Comparison of ENCODE assay signal across 7 mouse cellular contexts in genomic region chr19:4810746-4811062, GRCm38 (mm10). TPM values are rescaled to one million over a fixed set of nuclear protein-coding genes. Genes with fewer than 3 reads are reported as not detected.
DNase-seq lines count a peak whose midpoint lies in the region; ATAC-seq and TF ChIP-seq lines count a peak whose summit lies in the region.

No protein-coding gene starts in this region.

- peak overlapping the region; percentile 97 for H3K4me2 ChIP-seq in lung, embryonic 14.5 days
- peak overlapping the region; percentile 64 for H3K4me2 ChIP-seq in embryonic facial prominence, embryonic 15.5 days (replicated peaks)
- peak overlapping the region; percentile 86 for H3K4me2 ChIP-seq in intestine, embryonic 16.5 days (ENCODE audit: low read depth, low read length)
- H3K4me2 ChIP-seq in neural tube, embryonic 15.5 days = peak overlapping the region; percentile 85

- H3K27ac ChIP-seq in lung, embryonic 14.5 days (ENCODE audit: low read depth) = peak overlapping the region; percentile 97
- peak overlapping the region; percentile 97 for H3K27ac ChIP-seq in embryonic facial prominence, embryonic 15.5 days (replicated peaks)
- H3K27ac ChIP-seq in intestine, embryonic 16.5 days (ENCODE audit: low read length) = peak overlapping the region; percentile 96
- peak overlapping the region; percentile 94 for H3K27ac ChIP-seq in neural tube, embryonic 15.5 days (replicated peaks)

- H3K27me3 ChIP-seq in lung, embryonic 14.5 days (ENCODE audit: insufficient read depth, low read length) = no peaks in the 10 kb centered on the region
- H3K27me3 ChIP-seq in embryonic facial prominence, embryonic 15.5 days = no peaks in the 10 kb centered on the region
- H3K27me3 ChIP-seq in intestine, embryonic 16.5 days (replicated peaks; ENCODE audit: control insufficient read depth, insufficient read depth, low read length) = no peaks in the 10 kb centered on the region
- no peaks in the 10 kb centered on the region for H3K27me3 ChIP-seq in neural tube, embryonic 15.5 days (replicated peaks)

- H3K4me1 ChIP-seq in lung, embryonic 14.5 days (ENCODE audit: insufficient read depth) = peaks cover 15% of the 10 kb centered on the region; the same call in 1 of the 2 replicates
- H3K4me1 ChIP-seq in embryonic facial prominence, embryonic 15.5 days = peaks cover 23% of the 10 kb centered on the region
- peaks cover 20% of the 10 kb centered on the region for H3K4me1 ChIP-seq in intestine, embryonic 16.5 days (ENCODE audit: control insufficient read depth, insufficient read depth, low read length)
- peaks cover 31% of the 10 kb centered on the region for H3K4me1 ChIP-seq in neural tube, embryonic 15.5 days

- intact Hi-C loops in left cerebral cortex, postnatal 36 days (cut with DNase I) = loop anchor here (1.0 to 2.0 kb wide), 2 partner anchors 29 to 54 kb away; partner anchors contain the start of genes Ccdc87, Ccs and Rbm4b

- ATAC-seq in lung, embryonic 14.5 days (ENCODE audit: insufficient read depth) = no peak
- no peak for ATAC-seq in embryonic facial prominence, embryonic 15.5 days (ENCODE audit: insufficient number of reproducible peaks, low FRiP score, low TSS enrichment, low read depth)
- ATAC-seq in intestine, embryonic 16.5 days = no peak
- no peak for ATAC-seq in neural tube, embryonic 15.5 days (ENCODE audit: low FRiP score)

- peak overlapping the region; percentile 89 for H3K4me3 ChIP-seq in lung, embryonic 14.5 days (ENCODE audit: low read depth, low read length)
- peak overlapping the region; percentile 93 for H3K4me3 ChIP-seq in embryonic facial prominence, embryonic 15.5 days (replicated peaks)
- peak overlapping the region; percentile 96 for H3K4me3 ChIP-seq in intestine, embryonic 16.5 days (ENCODE audit: low read length)
- peak overlapping the region; percentile 87 for H3K4me3 ChIP-seq in neural tube, embryonic 15.5 days (replicated peaks)

- no peak for DNase-seq in lung, embryonic 14.5 days
- no peak for DNase-seq in lung, postnatal 10 days
- DNase-seq in urinary bladder, postnatal 25 days (ENCODE audit: low spot score) = no peak
- no peak for DNase-seq in left cerebral cortex, postnatal 36 days (ENCODE audit: low spot score in 2 of 2)

- WGBS in lung, embryonic 14.5 days = under 1% methylated on average over 17 of the region's 17 CpGs
- under 1% methylated on average over 17 of the region's 17 CpGs for WGBS in embryonic facial prominence, embryonic 15.5 days
- WGBS in intestine, embryonic 16.5 days = under 1% methylated on average over 17 of the region's 17 CpGs
- WGBS in neural tube, embryonic 15.5 days = 0% methylated on average over 17 of the region's 17 CpGs

- H3K9me3 ChIP-seq in lung, embryonic 14.5 days (ENCODE audit: low read depth, low read length) = no peaks in the 10 kb centered on the region
- H3K9me3 ChIP-seq in embryonic facial prominence, embryonic 15.5 days (replicated peaks) = no peaks in the 10 kb centered on the region
- no peaks in the 10 kb centered on the region for H3K9me3 ChIP-seq in intestine, embryonic 16.5 days (ENCODE audit: control insufficient read depth, low read length)
- no peaks in the 10 kb centered on the region for H3K9me3 ChIP-seq in neural tube, embryonic 15.5 days (replicated peaks)

- no peaks in the 10 kb centered on the region for H3K36me3 ChIP-seq in lung, embryonic 14.5 days (ENCODE audit: insufficient read depth)
- H3K36me3 ChIP-seq in embryonic facial prominence, embryonic 15.5 days = no peaks in the 10 kb centered on the region
- H3K36me3 ChIP-seq in intestine, embryonic 16.5 days (ENCODE audit: control insufficient read depth, insufficient read depth, low read length) = no peaks in the 10 kb centered on the region
- H3K36me3 ChIP-seq in neural tube, embryonic 15.5 days = no peaks in the 10 kb centered on the region

- no peak for TF ChIP-seq CTCF in lung, embryonic 14.5 days (IDR thresholded peaks at IDR 0.05; ENCODE audit: low read depth)

- peak overlapping the region; percentile 69 for H3K9ac ChIP-seq in lung, embryonic 14.5 days
- peak overlapping the region; percentile 70 for H3K9ac ChIP-seq in embryonic facial prominence, embryonic 15.5 days
- peak overlapping the region; percentile 87 for H3K9ac ChIP-seq in intestine, embryonic 16.5 days (ENCODE audit: low read depth, low read length)
- peak overlapping the region; percentile 79 for H3K9ac ChIP-seq in neural tube, embryonic 15.5 days (replicated peaks)

RNA-seq across cellular contexts. Expression of gene Gm21992, which starts 0.7 kb away (rescaled TPM):
- 20.5 and 25.3 TPM in 2 replicates for polyA plus RNA-seq in lung, embryonic 14.5 days (2014; fragmentation: Nextera tagmentation; extraction: Ambion mirVana)
- 30.9 and 36.3 TPM in 2 replicates for polyA plus RNA-seq in embryonic facial prominence, embryonic 15.5 days (2015; fragmentation: Nextera tagmentation; extraction: Ambion mirVana)
- 29.4 and 30.1 TPM in 2 replicates for polyA plus RNA-seq in intestine, embryonic 16.5 days (2015; fragmentation: Nextera tagmentation; extraction: Ambion mirVana)
- polyA plus RNA-seq in neural tube, embryonic 15.5 days (2015; fragmentation: Nextera tagmentation; extraction: Ambion mirVana) = 14.8 and 20.1 TPM in 2 replicates
- 10 to 100 TPM; 17.6 to 23.7 TPM for total RNA-seq in left cerebral cortex, postnatal 36 days (2021)

RNA-seq across cellular contexts. Expression of gene Rbm14, which starts 0.7 kb away (rescaled TPM):
- polyA plus RNA-seq in lung, embryonic 14.5 days (2014; fragmentation: Nextera tagmentation; extraction: Ambion mirVana) = 95.8 and 101 TPM in 2 replicates
- polyA plus RNA-seq in embryonic facial prominence, embryonic 15.5 days (2015; fragmentation: Nextera tagmentation; extraction: Ambion mirVana) = 74.1 and 74.5 TPM in 2 replicates
- 73.1 and 77.0 TPM in 2 replicates for polyA plus RNA-seq in intestine, embryonic 16.5 days (2015; fragmentation: Nextera tagmentation; extraction: Ambion mirVana)
- polyA plus RNA-seq in neural tube, embryonic 15.5 days (2015; fragmentation: Nextera tagmentation; extraction: Ambion mirVana) = 55.0 and 65.1 TPM in 2 replicates
- total RNA-seq in left cerebral cortex, postnatal 36 days (2021) = 10 to 100 TPM; 47.1 to 55.2 TPM

RNA-seq across cellular contexts. Expression of gene Rbm4, which starts 17.0 kb away (rescaled TPM):
- polyA plus RNA-seq in lung, embryonic 14.5 days (2014; fragmentation: Nextera tagmentation; extraction: Ambion mirVana) = 62.8 and 69.6 TPM in 2 replicates
- polyA plus RNA-seq in embryonic facial prominence, embryonic 15.5 days (2015; fragmentation: Nextera tagmentation; extraction: Ambion mirVana) = 66.5 and 70.2 TPM in 2 replicates
- polyA plus RNA-seq in intestine, embryonic 16.5 days (2015; fragmentation: Nextera tagmentation; extraction: Ambion mirVana) = 47.3 and 49.4 TPM in 2 replicates
- polyA plus RNA-seq in neural tube, embryonic 15.5 days (2015; fragmentation: Nextera tagmentation; extraction: Ambion mirVana) = 67.2 and 76.2 TPM in 2 replicates
- 10 to 100 TPM; 87.3 to 95.7 TPM for total RNA-seq in left cerebral cortex, postnatal 36 days (2021)

RNA-seq across cellular contexts. Expression of gene Ccs, which starts 28.4 kb away (rescaled TPM):
- 47.2 and 47.7 TPM in 2 replicates for polyA plus RNA-seq in lung, embryonic 14.5 days (2014; fragmentation: Nextera tagmentation; extraction: Ambion mirVana)
- polyA plus RNA-seq in embryonic facial prominence, embryonic 15.5 days (2015; fragmentation: Nextera tagmentation; extraction: Ambion mirVana) = 69.4 and 73.8 TPM in 2 replicates
- polyA plus RNA-seq in intestine, embryonic 16.5 days (2015; fragmentation: Nextera tagmentation; extraction: Ambion mirVana) = 61.4 and 65.8 TPM in 2 replicates
- 42.4 and 47.9 TPM in 2 replicates for polyA plus RNA-seq in neural tube, embryonic 15.5 days (2015; fragmentation: Nextera tagmentation; extraction: Ambion mirVana)
- total RNA-seq in left cerebral cortex, postnatal 36 days (2021) = 10 to 100 TPM; 33.1 to 37.5 TPM

RNA-seq across cellular contexts. Expression of gene Ccdc87, which starts 28.5 kb away (rescaled TPM):
- 0.05 TPM in 2 replicates for polyA plus RNA-seq in lung, embryonic 14.5 days (2014; fragmentation: Nextera tagmentation; extraction: Ambion mirVana)
- polyA plus RNA-seq in embryonic facial prominence, embryonic 15.5 days (2015; fragmentation: Nextera tagmentation; extraction: Ambion mirVana) = 1.2 and 1.9 TPM in 2 replicates
- 0.06 TPM in 1 of 2 replicates, not detected in the other for polyA plus RNA-seq in intestine, embryonic 16.5 days (2015; fragmentation: Nextera tagmentation; extraction: Ambion mirVana)
- 0.37 and 0.52 TPM in 2 replicates for polyA plus RNA-seq in neural tube, embryonic 15.5 days (2015; fragmentation: Nextera tagmentation; extraction: Ambion mirVana)
- 1 to 10 TPM; 2.8 to 3.1 TPM for total RNA-seq in left cerebral cortex, postnatal 36 days (2021)
